Mouse (Mus musculus) cerebellum, postnatal 25 days (tissue): ENCODE results near the gene Fcrl5.

ENCODE experiments used
- DNase-seq, 2 experiments: peaks; one replicate each; pipeline ENCODE4 v3.0.0; 2021; ENCODE audit warnings: mixed read lengths in 2 of 2

Fcrl5 gene

DNA sequence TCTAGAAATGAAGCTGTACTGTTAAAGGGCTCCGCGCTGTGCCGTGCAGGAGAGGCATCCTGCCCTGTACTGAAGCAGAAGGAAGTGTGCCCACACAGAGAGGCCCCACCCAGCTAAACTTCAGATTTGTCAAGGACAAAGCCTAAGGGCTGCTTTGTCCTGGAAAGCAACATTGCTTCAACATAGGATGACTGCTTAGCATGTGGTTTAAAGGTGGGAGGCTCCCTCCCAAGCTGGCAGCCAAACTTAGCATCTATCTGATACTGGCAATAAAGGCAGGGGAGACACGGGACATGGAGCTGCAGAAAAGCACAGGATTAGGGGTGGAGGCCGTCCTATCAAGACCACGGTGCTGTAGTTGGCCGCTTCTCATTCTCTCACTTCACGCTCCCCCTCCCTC lies 65.6 kb downstream of the Fcrl5 start:
- DNase-seq: no peak

DNA sequence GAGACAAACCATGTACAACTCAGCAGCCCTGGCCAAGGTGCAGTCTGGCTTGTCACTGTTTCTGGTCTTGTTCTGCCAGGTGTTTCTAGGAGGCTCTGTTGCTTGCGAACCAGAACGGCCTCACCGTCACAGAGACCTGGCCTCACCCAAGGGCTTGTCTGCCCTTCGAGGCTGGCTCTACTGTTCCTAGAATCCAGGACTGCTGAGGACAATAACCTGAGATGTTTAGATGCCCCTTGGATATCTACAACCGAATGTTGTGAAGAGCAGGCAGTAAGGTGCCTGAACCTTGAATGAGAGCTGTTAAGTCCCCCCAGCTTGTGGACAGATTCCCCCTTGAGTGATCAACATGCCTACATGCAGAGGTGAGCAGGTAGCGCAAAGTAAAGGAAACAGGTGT lies 67.2 kb downstream of the Fcrl5 start:
- DNase-seq: no peak

GRCm38 (mm10) chr3:87504330-87504729 lies 68.8 kb downstream of the Fcrl5 start:
- DNase-seq: peak; percentile 40 to 58

GRCm38 (mm10) chr3:87504749-87505425 lies 69.3 kb downstream of the Fcrl5 start:
- DNase-seq: no peak

- no peak for DNase-seq
Measured at GRCm38 (mm10) chr3:87506456-87507416, 71.2 kb downstream of the Fcrl5 start.

- peak; percentile 86 to 93 for DNase-seq
Measured at GRCm38 (mm10) chr3:87508205-87508901, 72.8 kb downstream of the Fcrl5 start.

DNA sequence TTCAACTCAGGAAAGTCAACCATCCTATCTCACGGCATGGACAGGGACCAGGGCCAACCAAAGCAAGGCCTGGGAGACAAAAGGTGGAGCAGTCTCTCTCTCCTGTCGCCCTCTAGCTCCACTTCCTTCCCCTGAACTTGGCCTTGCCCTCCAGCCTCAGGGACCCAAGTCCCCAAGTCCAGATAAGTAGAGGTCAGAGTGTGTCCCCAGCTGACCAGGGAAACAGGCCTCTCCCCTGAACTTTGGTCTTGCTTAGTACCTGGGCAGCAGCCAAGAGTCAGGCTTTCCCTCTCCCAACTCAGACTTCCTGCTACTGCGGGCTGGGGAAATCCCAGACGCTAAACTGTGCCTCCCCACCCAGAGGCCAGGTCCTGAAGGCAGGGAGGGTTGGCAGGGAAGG lies 73.5 kb downstream of the Fcrl5 start:
- no peak for DNase-seq

DNA sequence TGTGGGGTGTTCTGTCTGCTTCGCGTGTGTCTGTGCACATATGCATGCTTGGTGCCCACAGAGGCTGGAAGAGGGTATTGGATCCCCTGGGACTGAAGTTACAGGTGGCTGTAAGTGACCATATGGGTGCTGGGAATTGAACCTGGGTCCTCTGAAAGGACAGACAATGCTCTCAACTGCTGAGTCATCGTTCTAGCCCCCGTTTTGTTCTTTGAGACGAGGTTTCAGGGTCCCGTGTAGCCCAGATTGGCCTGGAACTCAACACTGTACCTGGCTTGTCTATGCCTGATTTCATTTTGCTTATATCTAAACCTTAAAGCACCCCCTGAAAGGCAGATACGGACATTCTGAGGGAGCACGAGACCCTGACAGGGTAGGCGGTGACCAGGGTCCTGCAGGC lies 75.3 kb downstream of the Fcrl5 start:
- no peak for DNase-seq

GRCm38 (mm10) chr3:87511971-87512765 lies 76.6 kb downstream of the Fcrl5 start:
- no peak for DNase-seq

GRCm38 (mm10) chr3:87515567-87516081 lies 80.1 kb downstream of the Fcrl5 start:
- DNase-seq: no peak

GRCm38 (mm10) chr3:87518425-87518824 lies 82.9 kb downstream of the Fcrl5 start:
- DNase-seq: no peak

GRCm38 (mm10) chr3:87521126-87521525 lies 85.6 kb downstream of the Fcrl5 start:
- DNase-seq: no peak

DNA sequence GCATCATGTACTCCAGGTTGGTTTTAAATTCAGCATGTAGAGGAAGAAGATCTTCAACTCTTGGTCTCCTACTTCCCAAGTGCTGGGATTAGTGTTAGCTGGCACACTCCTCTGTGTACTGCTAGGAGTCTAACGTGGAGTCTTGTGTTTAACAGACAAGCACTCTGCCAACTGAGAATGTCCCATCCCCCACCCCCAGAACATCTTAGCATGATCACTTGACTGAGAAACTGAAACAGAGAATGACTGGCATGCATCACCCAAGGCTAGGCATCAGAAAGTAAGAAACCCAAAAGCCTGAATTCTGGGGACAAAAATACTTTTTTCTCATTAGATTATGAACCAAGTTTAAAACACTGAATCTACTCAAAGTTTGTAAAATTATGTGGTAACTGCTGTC lies 86.3 kb downstream of the Fcrl5 start:
- DNase-seq: no peak

- no peak for DNase-seq
Measured at GRCm38 (mm10) chr3:87523701-87524100, 88.1 kb downstream of the Fcrl5 start.

- DNase-seq: peak; percentile 93 to 96
Measured at GRCm38 (mm10) chr3:87525043-87525836, 89.7 kb downstream of the Fcrl5 start, which contains the start of gene Etv3. TSS of gene Etv3 (plus strand) at chr3:87525407.

DNA sequence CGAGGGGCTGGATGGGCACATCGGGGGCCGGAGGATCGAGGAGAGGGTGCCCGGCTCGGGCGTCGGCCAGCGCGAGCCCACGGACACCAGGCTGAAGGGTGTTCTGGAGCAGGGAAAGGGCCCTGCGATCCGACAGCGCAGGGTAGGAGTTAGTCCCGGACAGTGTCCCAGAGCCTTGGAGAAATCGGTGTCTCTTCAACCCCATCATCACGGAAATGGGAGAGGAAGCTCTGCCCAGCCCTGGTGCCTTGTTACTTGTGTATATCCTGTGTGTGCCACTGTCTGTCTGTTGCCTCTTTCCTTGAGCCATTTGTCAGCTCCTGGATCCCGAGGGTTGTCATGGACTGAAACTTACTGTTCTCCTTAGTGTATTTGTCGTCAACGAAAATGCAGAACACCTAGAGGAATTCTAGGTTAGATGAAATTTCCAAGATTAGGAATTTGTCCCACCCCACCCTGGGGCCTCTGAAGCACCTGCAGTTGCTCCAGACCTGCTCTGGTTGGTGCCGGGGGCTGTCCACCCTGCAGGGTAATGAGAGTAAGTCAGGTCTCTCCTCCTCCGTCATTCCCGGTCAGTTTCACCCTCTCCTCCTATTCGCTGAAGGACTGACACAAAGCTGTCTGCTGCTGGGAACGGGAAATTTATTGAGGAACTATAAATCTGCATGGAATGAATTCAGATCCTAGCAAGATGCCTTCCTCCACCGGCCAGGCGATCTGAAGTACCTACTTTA lies 90.4 kb downstream of the Fcrl5 start:
- DNase-seq: peak in 1 of 2 experiments; percentile 28

- DNase-seq: no peak
Measured at GRCm38 (mm10) chr3:87527139-87527538, 91.6 kb downstream of the Fcrl5 start.

GRCm38 (mm10) chr3:87528021-87528420 lies 92.4 kb downstream of the Fcrl5 start:
- no peak for DNase-seq

DNA sequence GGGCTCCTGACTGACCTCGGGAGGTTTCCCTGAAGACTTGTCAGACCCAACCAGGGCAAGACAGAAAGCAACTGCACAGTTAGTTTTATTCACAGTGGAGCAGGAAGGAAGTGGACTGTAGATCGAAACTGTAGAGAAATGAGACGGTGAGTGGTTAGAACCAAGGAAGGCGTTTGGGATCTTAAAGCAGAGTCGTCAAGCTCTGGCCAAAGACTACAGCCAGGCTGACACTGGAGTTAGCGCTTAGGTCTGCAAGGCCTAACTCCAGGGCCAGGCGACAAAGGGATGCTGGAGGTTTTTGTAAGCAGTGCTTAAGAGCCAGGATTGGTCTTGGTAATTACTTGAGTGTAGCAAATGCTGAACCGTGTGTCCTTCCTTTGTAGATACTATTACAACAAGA lies 93.3 kb downstream of the Fcrl5 start:
- no peak for DNase-seq

- DNase-seq: no peak
Measured at GRCm38 (mm10) chr3:87529568-87529967, 94.0 kb downstream of the Fcrl5 start.

GRCm38 (mm10) chr3:87530234-87530633 lies 94.7 kb downstream of the Fcrl5 start:
- no peak for DNase-seq
